Mouse (Mus musculus): ENCODE measurements around the gene Gm17334.

- TF ChIP-seq CTCF (IDR thresholded peaks at IDR 0.05; ENCODE audit: borderline replicate concordance, insufficient read depth, low read depth, low read length) (no peak), POLR2A (IDR thresholded peaks at IDR 0.05; ENCODE audit: borderline replicate concordance, insufficient read depth, low read length) (no peak)
These were observed 37.9 kb downstream of the Gm17334 start for GRCm38 (mm10) chr11:53734970-53735681.
